Mouse (Mus musculus) erythroblast, adult 5-6 weeks (primary cell): ENCODE data around the gene Mfap3l. TPM values are rescaled to one million over a fixed set of nuclear protein-coding genes. Genes with fewer than 3 reads are reported as not detected.
"Not testable (repeated sequence)": the region's sequence is repeated elsewhere in the genome, so short reads cannot be mapped to it uniquely, and the experiment has no call there.

ENCODE experiments used
- ATAC-seq: replicated peaks from 2 replicates; pipeline ENCODE4 v1.8.0; 2016; ENCODE audit warnings: moderate number of reproducible peaks, mild to moderate bottlenecking, moderate TSS enrichment, inconsistent platforms; ENCODE audit not compliant: poor library complexity, low FRiP score, severe bottlenecking
- total RNA-seq, 2 experiments: library from RNA; stranded (forward) in 1 of 2; stranded (reverse) in 1 of 2; fragments of 150-400 nt in 1 of 2; fragments of 200-764, 138-1000 nt in 1 of 2; gene quantifications; 2 replicates each; pipeline versions ENCODE4 v1.2.3 to v1.2.4; 2015 to 2017; ENCODE audit warnings: low replicate concordance in 2 of 2

The Mfap3l gene
- total RNA-seq, 2 experiments from 2014 or later = 0.34 TPM; not detected in 1

- ATAC-seq = no peak
Observed at GRCm38 (mm10) chr8:60647291-60647690, 14.7 kb downstream of the Mfap3l start.

GRCm38 (mm10) chr8:60649081-60649480 lies 16.5 kb downstream of the Mfap3l start:
- no peak for ATAC-seq

GRCm38 (mm10) chr8:60650119-60650518 lies 17.5 kb downstream of the Mfap3l start:
- ATAC-seq = no peak

GRCm38 (mm10) chr8:60657425-60658113 lies 24.9 kb downstream of the Mfap3l start:
- no peak for ATAC-seq

- no peak for ATAC-seq
Observed at GRCm38 (mm10) chr8:60658114-60658500, 25.5 kb downstream of the Mfap3l start.

- ATAC-seq = not testable (repeated sequence)
Observed at GRCm38 (mm10) chr8:60658686-60659085, 26.1 kb downstream of the Mfap3l start.

GRCm38 (mm10) chr8:60659721-60660120 lies 27.1 kb downstream of the Mfap3l start:
- ATAC-seq = no peak

GRCm38 (mm10) chr8:60661191-60661590 lies 28.6 kb downstream of the Mfap3l start:
- ATAC-seq = no peak

- no peak for ATAC-seq
Observed at GRCm38 (mm10) chr8:60663552-60663951, 30.9 kb downstream of the Mfap3l start.

GRCm38 (mm10) chr8:60665821-60666220 lies 33.2 kb downstream of the Mfap3l start:
- no peak for ATAC-seq

- no peak for ATAC-seq
Observed at GRCm38 (mm10) chr8:60666852-60667251, 34.2 kb downstream of the Mfap3l start.

GRCm38 (mm10) chr8:60678590-60678989 lies 46.0 kb downstream of the Mfap3l start:
- no peak for ATAC-seq

GRCm38 (mm10) chr8:60681811-60682210 lies 49.2 kb downstream of the Mfap3l start:
- ATAC-seq = no peak

GRCm38 (mm10) chr8:60682340-60682739 lies 49.7 kb downstream of the Mfap3l start:
- no peak for ATAC-seq

- ATAC-seq = no peak
Observed at GRCm38 (mm10) chr8:60711516-60712086, 79.0 kb downstream of the Mfap3l start.

GRCm38 (mm10) chr8:60714724-60715123 lies 82.1 kb downstream of the Mfap3l start:
- ATAC-seq = no peak

GRCm38 (mm10) chr8:60718692-60719091 lies 86.1 kb downstream of the Mfap3l start:
- ATAC-seq = no peak

Other genes starting within 250 kb of the Mfap3l start
- gene Gm10283, start 129.6 kb upstream of the Mfap3l start, total RNA-seq (2015; ENCODE audit: low replicate concordance) = not detected in 2 replicates
- gene Gm10283, start 129.6 kb upstream of the Mfap3l start, total RNA-seq (2017; ENCODE audit: low replicate concordance) = not detected in 2 replicates
- not detected in 2 replicates for gene Aadat, start 126.9 kb upstream of the Mfap3l start, total RNA-seq (2015; ENCODE audit: low replicate concordance)
- not detected in 2 replicates for gene Aadat, start 126.9 kb upstream of the Mfap3l start, total RNA-seq (2017; ENCODE audit: low replicate concordance)